Mouse (Mus musculus): ENCODE measurements around the gene Os9. TPM values are rescaled to one million over a fixed set of nuclear protein-coding genes. Genes with fewer than 3 reads are reported as not detected.

The Os9 gene
- 127 and 168 TPM in 2 replicates for polyA plus RNA-seq (2012; ENCODE audit: low replicate concordance)

GRCm38 (mm10) chr10:127121066-127121477 is at the start of gene Os9:
Gene Os9 (minus strand): TSS chr10:127121131.

GRCm38 (mm10) chr10:127164631-127165353 is 43.9 kb upstream of the Os9 start, which contains the start of gene B4galnt1:
Gene B4galnt1 (plus strand): TSS chr10:127165225.

GRCm38 (mm10) chr10:127075080-127075479 is 45.9 kb downstream of the Os9 start, which contains the start of gene Agap2:
Gene Agap2 (plus strand): TSS chr10:127075284.

GRCm38 (mm10) chr10:127070190-127071121 is 50.5 kb downstream of the Os9 start, which contains the start of gene Tspan31:
Gene Tspan31 (minus strand): TSS chr10:127070264.

GRCm38 (mm10) chr10:127063239-127063872 is 57.6 kb downstream of the Os9 start, which contains the start of gene Cdk4:
Gene Cdk4 (plus strand): TSS chr10:127063534.

GRCm38 (mm10) chr10:127059968-127060916 is 60.7 kb downstream of the Os9 start, which contains the start of gene March9:
Gene March9 (minus strand): TSS chr10:127060184.

GRCm38 (mm10) chr10:127047954-127048353 is 73.0 kb downstream of the Os9 start, which contains the start of gene Cyp27b1:
Gene Cyp27b1 (plus strand): TSS chr10:127048250.

Other genes starting within 250 kb of the Os9 start
- gene Atp23, start 219.8 kb downstream of the Os9 start, polyA plus RNA-seq (2012; ENCODE audit: low replicate concordance), result 7.7 and 11.9 TPM in 2 replicates
- 54.0 and 101 TPM in 2 replicates for gene Ctdsp2, start 142.4 kb downstream of the Os9 start, polyA plus RNA-seq (2012; ENCODE audit: low replicate concordance)
- 0.24 and 0.36 TPM in 2 replicates for gene Avil, start 120.4 kb downstream of the Os9 start, polyA plus RNA-seq (2012; ENCODE audit: low replicate concordance)
- 75.8 and 81.5 TPM in 2 replicates for gene Tsfm, start 90.3 kb downstream of the Os9 start, polyA plus RNA-seq (2012; ENCODE audit: low replicate concordance)
- gene Mettl1, start 79.7 kb downstream of the Os9 start, polyA plus RNA-seq (2012; ENCODE audit: low replicate concordance), result 10.1 and 35.2 TPM in 2 replicates
- gene Eef1akmt3, start 79.6 kb downstream of the Os9 start, polyA plus RNA-seq (2012; ENCODE audit: low replicate concordance), result 0.23 and 0.30 TPM in 2 replicates
- gene Cyp27b1, start 72.9 kb downstream of the Os9 start, polyA plus RNA-seq (2012; ENCODE audit: low replicate concordance), result not detected in 2 replicates
- 1.2 and 3.2 TPM in 2 replicates for gene March9, start 60.9 kb downstream of the Os9 start, polyA plus RNA-seq (2012; ENCODE audit: low replicate concordance)
- 1,058 and 1,859 TPM in 2 replicates for gene Cdk4, start 57.6 kb downstream of the Os9 start, polyA plus RNA-seq (2012; ENCODE audit: low replicate concordance)
- gene Tspan31, start 50.9 kb downstream of the Os9 start, polyA plus RNA-seq (2012; ENCODE audit: low replicate concordance), result 19.4 and 24.4 TPM in 2 replicates
- gene Agap2, start 45.8 kb downstream of the Os9 start, polyA plus RNA-seq (2012; ENCODE audit: low replicate concordance), result 26.3 and 51.9 TPM in 2 replicates
- 119 and 242 TPM in 2 replicates for gene B4galnt1, start 44.1 kb upstream of the Os9 start, polyA plus RNA-seq (2012; ENCODE audit: low replicate concordance)
- 0.11 and 0.35 TPM in 2 replicates for gene Slc26a10, start 59.5 kb upstream of the Os9 start, polyA plus RNA-seq (2012; ENCODE audit: low replicate concordance)
- gene Arhgef25, start 69.0 kb upstream of the Os9 start, polyA plus RNA-seq (2012; ENCODE audit: low replicate concordance), result 26.0 and 48.2 TPM in 2 replicates
- gene Dtx3, start 74.6 kb upstream of the Os9 start, polyA plus RNA-seq (2012; ENCODE audit: low replicate concordance), result 180 and 400 TPM in 2 replicates
- gene Pip4k2c, start 90.5 kb upstream of the Os9 start, polyA plus RNA-seq (2012; ENCODE audit: low replicate concordance), result 42.0 and 97.1 TPM in 2 replicates
- gene Kif5a, start 142.2 kb upstream of the Os9 start, polyA plus RNA-seq (2012; ENCODE audit: low replicate concordance), result 0.28 and 0.67 TPM in 2 replicates
- 141 and 189 TPM in 2 replicates for gene Dctn2, start 145.2 kb upstream of the Os9 start, polyA plus RNA-seq (2012; ENCODE audit: low replicate concordance)
- gene Mbd6, start 167.9 kb upstream of the Os9 start, polyA plus RNA-seq (2012; ENCODE audit: low replicate concordance), result 482 and 702 TPM in 2 replicates
- gene Mars, start 190.7 kb upstream of the Os9 start, polyA plus RNA-seq (2012; ENCODE audit: low replicate concordance), result 21.6 and 105 TPM in 2 replicates
- gene Arhgap9, start 200.8 kb upstream of the Os9 start, polyA plus RNA-seq (2012; ENCODE audit: low replicate concordance), result 11.2 and 19.8 TPM in 2 replicates
- gene Gli1, start 220.8 kb upstream of the Os9 start, polyA plus RNA-seq (2012; ENCODE audit: low replicate concordance), result not detected in 2 replicates
- gene Inhbe, start 233.3 kb upstream of the Os9 start, polyA plus RNA-seq (2012; ENCODE audit: low replicate concordance), result not detected in 2 replicates
- not detected in 2 replicates for gene Inhbc, start 249.3 kb upstream of the Os9 start, polyA plus RNA-seq (2012; ENCODE audit: low replicate concordance)